Mouse (Mus musculus): Measurements from ENCODE around the gene Trp53tg5. TPM values are rescaled to one million over a fixed set of nuclear protein-coding genes. Genes with fewer than 3 reads are reported as not detected.

Trp53tg5 gene
- total RNA-seq, 4 experiments from 2014 or later: not detected

- no peak for DNase-seq
These were observed 24.6 kb downstream of the Trp53tg5 start for GRCm38 (mm10) chr2:164448921-164449320.

- no peak for DNase-seq
These were observed 25.4 kb downstream of the Trp53tg5 start for GRCm38 (mm10) chr2:164448140-164448539.

GRCm38 (mm10) chr2:164446086-164446469 is 27.4 kb downstream of the Trp53tg5 start:
- DNase-seq: no peak

GRCm38 (mm10) chr2:164445399-164446085 is 28.0 kb downstream of the Trp53tg5 start:
- DNase-seq: no peak

- DNase-seq: no peak
These were observed 28.8 kb downstream of the Trp53tg5 start for GRCm38 (mm10) chr2:164444701-164445100.

- no peak for DNase-seq
These were observed 30.0 kb downstream of the Trp53tg5 start, which contains the start of gene Sdc4 for GRCm38 (mm10) chr2:164443460-164444000. Sdc4 (minus strand) TSS chr2:164443887.

GRCm38 (mm10) chr2:164443051-164443437 is 30.5 kb downstream of the Trp53tg5 start:
- DNase-seq: peak; percentile 86

GRCm38 (mm10) chr2:164442315-164443050 is 31.0 kb downstream of the Trp53tg5 start:
- DNase-seq: no peak

GRCm38 (mm10) chr2:164441731-164442130 is 31.8 kb downstream of the Trp53tg5 start:
- DNase-seq: no peak

GRCm38 (mm10) chr2:164441155-164441554 is 32.4 kb downstream of the Trp53tg5 start:
- DNase-seq: no peak

- DNase-seq: no peak
These were observed 33.2 kb downstream of the Trp53tg5 start for GRCm38 (mm10) chr2:164440314-164440713.

- no peak for DNase-seq
These were observed 34.5 kb downstream of the Trp53tg5 start for GRCm38 (mm10) chr2:164439001-164439421.

- no peak for DNase-seq
These were observed 35.3 kb downstream of the Trp53tg5 start for GRCm38 (mm10) chr2:164438257-164438656.

- DNase-seq: no peak
These were observed 35.8 kb downstream of the Trp53tg5 start for GRCm38 (mm10) chr2:164437710-164438109.

- no peak for DNase-seq
These were observed 36.6 kb downstream of the Trp53tg5 start for GRCm38 (mm10) chr2:164436961-164437360.

GRCm38 (mm10) chr2:164436215-164436913 is 37.2 kb downstream of the Trp53tg5 start:
- no peak for DNase-seq

- DNase-seq: no peak
These were observed 38.1 kb downstream of the Trp53tg5 start for GRCm38 (mm10) chr2:164435216-164436090.

- DNase-seq: no peak
These were observed 38.8 kb downstream of the Trp53tg5 start for GRCm38 (mm10) chr2:164434681-164435080.

GRCm38 (mm10) chr2:164433278-164433895 is 40.1 kb downstream of the Trp53tg5 start:
- no peak for DNase-seq

GRCm38 (mm10) chr2:164432541-164433191 is 40.9 kb downstream of the Trp53tg5 start:
- no peak for DNase-seq
